Mouse (Mus musculus) lung, embryonic 16.5 days (tissue): ENCODE results near the gene Stxbp3. TPM values are rescaled to one million over a fixed set of nuclear protein-coding genes. Genes with fewer than 3 reads are reported as not detected.

Experiments
- ATAC-seq: fragments of 200-750 bp; cut with Nextera tagmentation; 2 replicates; pipeline ENCODE4 v1.8.0; 2017; ENCODE audit warnings: low read depth, mild to moderate bottlenecking, moderate library complexity
- H3K27ac ChIP-seq: fragments of 300-500 bp; sonication (generic); 2 replicates; pipeline ENCODE4 v1.5.1; 2014; ENCODE audit warnings: mild to moderate bottlenecking, control low read depth, low read length
- H3K27me3 ChIP-seq: fragments of 300-500 bp; sonication (generic); 2 replicates; pipeline ENCODE4 v1.6.1; 2014; ENCODE audit warnings: low read depth, low read length, mixed read lengths; ENCODE audit not compliant: control insufficient read depth, insufficient read depth
- H3K36me3 ChIP-seq: fragments of 300-500 bp; sonication (generic); 2 replicates; pipeline ENCODE4 v1.6.1; 2014; ENCODE audit warnings: low read length; ENCODE audit not compliant: control insufficient read depth, insufficient read depth
- H3K4me1 ChIP-seq: fragments of 300-500 bp; sonication (generic); replicated peaks from 2 replicates; pipeline ENCODE4 v1.6.1; 2014; ENCODE audit warnings: low read length, mixed read lengths; ENCODE audit not compliant: control insufficient read depth, insufficient read depth
- H3K4me2 ChIP-seq: fragments of 300-500 bp; sonication (generic); 2 replicates; pipeline ENCODE4 v1.6.1; 2014; ENCODE audit warnings: low read depth, low read length, control low read depth
- H3K4me3 ChIP-seq: fragments of 300-500 bp; sonication (generic); 2 replicates; pipeline ENCODE4 v1.5.1; 2014; ENCODE audit warnings: mild to moderate bottlenecking, low read length, control low read depth
- H3K9ac ChIP-seq: fragments of 300-500 bp; sonication (generic); 2 replicates; pipeline ENCODE4 v1.6.1; 2014; ENCODE audit warnings: low read length, control low read depth
- H3K9me3 ChIP-seq: fragments of 300-500 bp; sonication (generic); 2 replicates; pipeline ENCODE4 v1.6.1; 2016; ENCODE audit warnings: low read length; ENCODE audit not compliant: control insufficient read depth
- WGBS: fragments of 180-500 bp; shearing (Covaris S2); extraction: QIAGEN DNeasy Blood & Tissue Kit; methylation state at CpG from one replicate; pipeline ENCODE4 v1.1.7; 2014; 5-methylcytosine and 5-hydroxymethylcytosine counted together
- polyA plus RNA-seq: library from polyadenylated mRNA; unstranded; fragments of >200 nt; fragmentation: Nextera tagmentation; extraction: Ambion mirVana; gene quantifications from 2 replicates; pipeline ENCODE4 v1.2.1, GENCODE M21; 2015

The Stxbp3 gene
- polyA plus RNA-seq, 1 experiment from 2014 or later, result 50.7 TPM

GRCm38 (mm10) chr3:108766943-108767342 lies 73.4 kb downstream of the Stxbp3 start:
- Histone ChIP-seq H3K36me3 (no peaks in the 10 kb centered on the region), H3K4me1 (peaks cover 42% of the 10 kb centered on the region), H3K4me3 (no peak overlapping the region), H3K9ac (no peak overlapping the region), H3K9me3 (no peaks in the 10 kb centered on the region), H3K4me2 (no peak overlapping the region), H3K27ac (no peak overlapping the region), H3K27me3 (no peaks in the 10 kb centered on the region)
- 67% methylated on average over 7 of the region's 7 CpGs for WGBS
- ATAC-seq, result no peak

- H3K27me3 ChIP-seq, result no peaks in the 10 kb centered on the region
- ATAC-seq, result no peak
- WGBS, result 87% methylated on average over 7 of the region's 7 CpGs
- no peaks in the 10 kb centered on the region for H3K9me3 ChIP-seq
- H3K4me2 ChIP-seq, result no peak overlapping the region
- no peaks in the 10 kb centered on the region for H3K36me3 ChIP-seq
- no peak overlapping the region for H3K27ac ChIP-seq
- no peak overlapping the region for H3K9ac ChIP-seq
- peaks cover 39% of the 10 kb centered on the region for H3K4me1 ChIP-seq
- no peak overlapping the region for H3K4me3 ChIP-seq
These were observed 74.8 kb downstream of the Stxbp3 start for GRCm38 (mm10) chr3:108765476-108765875.

GRCm38 (mm10) chr3:108764976-108765375 lies 75.3 kb downstream of the Stxbp3 start:
- H3K27me3 ChIP-seq, result no peaks in the 10 kb centered on the region
- H3K9me3 ChIP-seq, result no peaks in the 10 kb centered on the region
- H3K36me3 ChIP-seq, result no peaks in the 10 kb centered on the region
- H3K27ac ChIP-seq, result no peak overlapping the region
- H3K9ac ChIP-seq, result no peak overlapping the region
- H3K4me2 ChIP-seq, result no peak overlapping the region
- WGBS, result 18% methylated on average over 7 of the region's 7 CpGs
- no peak overlapping the region for H3K4me3 ChIP-seq
- H3K4me1 ChIP-seq, result peaks cover 41% of the 10 kb centered on the region
- ATAC-seq, result no peak

GRCm38 (mm10) chr3:108763691-108764090 lies 76.6 kb downstream of the Stxbp3 start:
- Histone ChIP-seq H3K9me3 (no peaks in the 10 kb centered on the region), H3K9ac (no peak overlapping the region), H3K27ac (no peak overlapping the region), H3K36me3 (no peaks in the 10 kb centered on the region), H3K4me3 (no peak overlapping the region), H3K4me1 (peaks cover 39% of the 10 kb centered on the region), H3K4me2 (no peak overlapping the region), H3K27me3 (no peaks in the 10 kb centered on the region)
- ATAC-seq, result no peak
- 55% methylated on average over 2 of the region's 2 CpGs for WGBS

GRCm38 (mm10) chr3:108762597-108763111 lies 77.7 kb downstream of the Stxbp3 start:
- H3K27ac ChIP-seq, result no peak overlapping the region
- no peaks in the 10 kb centered on the region for H3K9me3 ChIP-seq
- WGBS, result 46% methylated on average over 7 of the region's 7 CpGs
- no peak overlapping the region for H3K9ac ChIP-seq
- no peaks in the 10 kb centered on the region for H3K36me3 ChIP-seq
- H3K4me2 ChIP-seq, result 0 out of 2 replicates have a peak overlapping the region, but pooled peaks have one; percentile 7
- H3K4me3 ChIP-seq, result no peak overlapping the region
- H3K4me1 ChIP-seq, result peaks cover 36% of the 10 kb centered on the region
- H3K27me3 ChIP-seq, result peaks cover 4% of the 10 kb centered on the region
- ATAC-seq, result peak; percentile 86

- Histone ChIP-seq H3K4me2 (no peak overlapping the region), H3K27ac (no peak overlapping the region), H3K4me1 (peaks cover 27% of the 10 kb centered on the region), H3K4me3 (no peak overlapping the region), H3K9me3 (no peaks in the 10 kb centered on the region), H3K27me3 (peaks cover 6% of the 10 kb centered on the region), H3K9ac (no peak overlapping the region), H3K36me3 (no peaks in the 10 kb centered on the region)
- WGBS, result 50% methylated on average over 11 of the region's 11 CpGs
- ATAC-seq, result peak; percentile 58
These were observed 80.5 kb downstream of the Stxbp3 start for GRCm38 (mm10) chr3:108759566-108760420.

- Histone ChIP-seq H3K36me3 (no peaks in the 10 kb centered on the region), H3K4me1 (peaks cover 12% of the 10 kb centered on the region), H3K9ac (no peak overlapping the region), H3K4me3 (no peak overlapping the region), H3K27me3 (peaks cover 6% of the 10 kb centered on the region), H3K4me2 (no peak overlapping the region), H3K27ac (no peak overlapping the region), H3K9me3 (no peaks in the 10 kb centered on the region)
- WGBS, result 73% methylated on average over 9 of the region's 9 CpGs
- ATAC-seq, result no peak
These were observed 82.8 kb downstream of the Stxbp3 start for GRCm38 (mm10) chr3:108757570-108757969.

GRCm38 (mm10) chr3:108756131-108756530 lies 84.2 kb downstream of the Stxbp3 start:
- Histone ChIP-seq H3K9me3 (no peaks in the 10 kb centered on the region), H3K9ac (no peak overlapping the region), H3K27me3 (peaks cover 6% of the 10 kb centered on the region), H3K4me2 (no peak overlapping the region), H3K4me1 (peaks cover 8% of the 10 kb centered on the region), H3K27ac (no peak overlapping the region), H3K36me3 (no peaks in the 10 kb centered on the region), H3K4me3 (no peak overlapping the region)
- 72% methylated on average over 1 of the region's 1 CpGs for WGBS
- no peak for ATAC-seq

GRCm38 (mm10) chr3:108755542-108755941 lies 84.8 kb downstream of the Stxbp3 start:
- no peaks in the 10 kb centered on the region for H3K36me3 ChIP-seq
- 90% methylated on average over 2 of the region's 2 CpGs for WGBS
- no peak overlapping the region for H3K4me2 ChIP-seq
- peaks cover 6% of the 10 kb centered on the region for H3K27me3 ChIP-seq
- H3K9ac ChIP-seq, result no peak overlapping the region
- ATAC-seq, result no peak
- H3K27ac ChIP-seq, result no peak overlapping the region
- no peaks in the 10 kb centered on the region for H3K9me3 ChIP-seq
- peaks cover 8% of the 10 kb centered on the region for H3K4me1 ChIP-seq
- no peak overlapping the region for H3K4me3 ChIP-seq
